Mouse (Mus musculus): ENCODE data around the gene Gcg. TPM values are rescaled to one million over a fixed set of nuclear protein-coding genes. Genes with fewer than 3 reads are reported as not detected.

Gene Gcg
- total and polyA plus RNA-seq, 3 experiments: 0.17 TPM; not detected in 2

- H3K36me3 ChIP-seq (replicated peaks in 1 of 2; ENCODE audit: control insufficient read depth in 1 of 2, insufficient read depth in 1 of 2, low read length in 1 of 2): no peaks in the 10 kb centered on the region
- no peaks in the 10 kb centered on the region for H3K4me1 ChIP-seq (ENCODE audit: control insufficient read depth in 1 of 2, insufficient read depth in 2 of 2)
- in situ Hi-C loops (cut with MboI; ENCODE audit: low pct_ligation_motif_present, low pct_unique_long_range_greater_than_20kb, low sequenced_read_pairs) (no loop called here), dilution Hi-C loops (cut with MboI; ENCODE audit: extremely low pct_ligation_motif_present, extremely low pct_unique_long_range_greater_than_20kb, low sequenced_read_pairs) (no loop called here)
- H3K27me3 ChIP-seq (replicated peaks): no peaks in the 10 kb centered on the region
- no peak overlapping the region for H3K4me3 ChIP-seq (replicated peaks in 1 of 3; ENCODE audit: low read depth in 2 of 3, low read length in 2 of 3, poor library complexity in 1 of 3)
- no peak overlapping the region for H3K9ac ChIP-seq (ENCODE audit: insufficient read depth, low read depth)
- no peak overlapping the region for H3K4me2 ChIP-seq (ENCODE audit: insufficient read depth, low read depth, poor library complexity, severe bottlenecking)
- no peak for TF ChIP-seq PAX5 (IDR thresholded peaks at IDR 0.05; ENCODE audit: low read length)
- TF ChIP-seq USF1 (IDR thresholded peaks at IDR 0.05; ENCODE audit: low read depth, low read length): no peak
- no peak for TF ChIP-seq USF2 (conservative IDR thresholded peaks at IDR 0.05; ENCODE audit: low read depth, low read length)
- TF ChIP-seq ZC3H11A (IDR thresholded peaks at IDR 0.05; ENCODE audit: low read depth, low read length): no peak
- TF ChIP-seq GABPA (IDR thresholded peaks at IDR 0.05; ENCODE audit: insufficient replicate concordance, low read depth, low read length): no peak
- TF ChIP-seq NELFE (IDR thresholded peaks at IDR 0.05; ENCODE audit: low read depth, low read length): no peak
- no peak for TF ChIP-seq RAD21 (IDR thresholded peaks at IDR 0.05; ENCODE audit: low read depth, low read length)
- TF ChIP-seq SMC3 (IDR thresholded peaks at IDR 0.05; ENCODE audit: low read depth, low read length): no peak
- no peak for TF ChIP-seq POLR2AphosphoS2 (IDR thresholded peaks at IDR 0.05; ENCODE audit: low read depth, low read length)
- no peak for TF ChIP-seq TCF12 (IDR thresholded peaks at IDR 0.05; ENCODE audit: low read depth, low read length)
- TF ChIP-seq ELF1 (IDR thresholded peaks at IDR 0.05; ENCODE audit: low read depth, low read length): no peak
- no peak for TF ChIP-seq MYC (IDR thresholded peaks at IDR 0.05; ENCODE audit: low read depth, low read length)
- no peak for TF ChIP-seq BHLHE40 (IDR thresholded peaks at IDR 0.05; ENCODE audit: low read depth, low read length)
- no peak for TF ChIP-seq ZNF384 (IDR thresholded peaks at IDR 0.05; ENCODE audit: low read depth, low read length)
- TF ChIP-seq HCFC1 (IDR thresholded peaks at IDR 0.05; ENCODE audit: low read depth, low read length): no peak
- no peak for TF ChIP-seq KAT2A (IDR thresholded peaks at IDR 0.05; ENCODE audit: insufficient replicate concordance, low read length)
- TF ChIP-seq ZKSCAN1 (IDR thresholded peaks at IDR 0.05; ENCODE audit: borderline replicate concordance, low read depth, low read length): no peak
- no peak for TF ChIP-seq NRF1 (IDR thresholded peaks at IDR 0.05; ENCODE audit: low read depth, low read length)
- no peak for TF ChIP-seq UBTF (IDR thresholded peaks at IDR 0.05; ENCODE audit: low read depth, low read length)
- TF ChIP-seq CHD1 (IDR thresholded peaks at IDR 0.05; ENCODE audit: low read depth, low read length): no peak
- H3K9me3 ChIP-seq (replicated peaks; ENCODE audit: low read length): no peaks in the 10 kb centered on the region
- no peak for DNase-seq (ENCODE audit: extremely low read depth)
- H3K27ac ChIP-seq (ENCODE audit: insufficient read depth, low read depth): no peak overlapping the region
- H3K79me2 ChIP-seq (replicated peaks; ENCODE audit: control insufficient read depth, extremely low read depth, insufficient read depth, poor library complexity, severe bottlenecking): no peaks in the 10 kb centered on the region
These were observed 6.4 kb upstream of the Gcg start for GRCm38 (mm10) chr2:62489832-62490231.

- H3K36me3 ChIP-seq (replicated peaks in 1 of 2; ENCODE audit: control insufficient read depth in 1 of 2, insufficient read depth in 1 of 2, low read length in 1 of 2): no peaks in the 10 kb centered on the region
- no peak overlapping the region for H3K4me2 ChIP-seq (ENCODE audit: insufficient read depth, low read depth, poor library complexity, severe bottlenecking)
- no peaks in the 10 kb centered on the region for H3K9me3 ChIP-seq (replicated peaks; ENCODE audit: low read length)
- dilution Hi-C loops (cut with MboI; ENCODE audit: extremely low pct_ligation_motif_present, extremely low pct_unique_long_range_greater_than_20kb, low sequenced_read_pairs): no loop called here
- peaks cover 0 to 3% of the 10 kb centered on the region in 2 experiments; a peak in 1 of 4 replicates for H3K4me1 ChIP-seq (ENCODE audit: control insufficient read depth in 1 of 2, insufficient read depth in 2 of 2)
- H3K4me3 ChIP-seq (replicated peaks in 1 of 3; ENCODE audit: low read depth in 2 of 3, low read length in 2 of 3, poor library complexity in 1 of 3): no peak overlapping the region
- in situ Hi-C loops (cut with MboI; ENCODE audit: low pct_ligation_motif_present, low pct_unique_long_range_greater_than_20kb, low sequenced_read_pairs): no loop called here
- H3K27ac ChIP-seq (ENCODE audit: insufficient read depth, low read depth): no peak overlapping the region
- no peak for TF ChIP-seq TBP (conservative IDR thresholded peaks at IDR 0.05; ENCODE audit: low read depth, low read length)
- no peak for TF ChIP-seq MEF2A (IDR thresholded peaks at IDR 0.05; ENCODE audit: borderline replicate concordance, low read depth, low read length)
- TF ChIP-seq SMC3 (IDR thresholded peaks at IDR 0.05; ENCODE audit: low read depth, low read length): peak; percentile 70
- no peak for TF ChIP-seq TCF12 (IDR thresholded peaks at IDR 0.05; ENCODE audit: low read depth, low read length)
- TF ChIP-seq USF2 (conservative IDR thresholded peaks at IDR 0.05; ENCODE audit: low read depth, low read length): no peak
- no peak for TF ChIP-seq SIN3A (IDR thresholded peaks at IDR 0.05; ENCODE audit: low read length)
- TF ChIP-seq GABPA (IDR thresholded peaks at IDR 0.05; ENCODE audit: insufficient replicate concordance, low read depth, low read length): no peak
- no peak for TF ChIP-seq POLR2A (IDR thresholded peaks at IDR 0.05; ENCODE audit: low read depth, low read length)
- no peak for TF ChIP-seq E2F4 (IDR thresholded peaks at IDR 0.05; ENCODE audit: insufficient replicate concordance, low read depth, low read length)
- TF ChIP-seq CTCF (conservative IDR thresholded peaks at IDR 0.05 in 1 of 2, IDR thresholded peaks at IDR 0.05 in 1 of 2; ENCODE audit: low read depth in 2 of 2, low read length in 2 of 2): peak in 1 of 2 experiments; percentile 63; a peak in 2 of 4 replicates
- no peak for TF ChIP-seq BHLHE40 (IDR thresholded peaks at IDR 0.05; ENCODE audit: low read depth, low read length)
- no peak for TF ChIP-seq NELFE (IDR thresholded peaks at IDR 0.05; ENCODE audit: low read depth, low read length)
- TF ChIP-seq RAD21 (IDR thresholded peaks at IDR 0.05; ENCODE audit: low read depth, low read length): peak; percentile 52
- TF ChIP-seq USF1 (IDR thresholded peaks at IDR 0.05; ENCODE audit: low read depth, low read length): no peak
- no peak for TF ChIP-seq CHD1 (IDR thresholded peaks at IDR 0.05; ENCODE audit: low read depth, low read length)
- TF ChIP-seq ETS1 (conservative IDR thresholded peaks at IDR 0.05; ENCODE audit: low read depth, low read length): no peak
- TF ChIP-seq UBTF (IDR thresholded peaks at IDR 0.05; ENCODE audit: low read depth, low read length): no peak
- TF ChIP-seq MXI1 (IDR thresholded peaks at IDR 0.05; ENCODE audit: low read depth, low read length): no peak
- TF ChIP-seq PAX5 (IDR thresholded peaks at IDR 0.05; ENCODE audit: low read length): no peak
- DNase-seq (ENCODE audit: extremely low read depth): no peak
- no peaks in the 10 kb centered on the region for H3K79me2 ChIP-seq (replicated peaks; ENCODE audit: control insufficient read depth, extremely low read depth, insufficient read depth, poor library complexity, severe bottlenecking)
- H3K9ac ChIP-seq (ENCODE audit: insufficient read depth, low read depth): no peak overlapping the region
- no peaks in the 10 kb centered on the region for H3K27me3 ChIP-seq (replicated peaks)
These were observed 1.5 kb upstream of the Gcg start for GRCm38 (mm10) chr2:62484906-62485305.
